Mouse (Mus musculus): Measurements from ENCODE around the gene Gm28042. TPM values are rescaled to one million over a fixed set of nuclear protein-coding genes. Genes with fewer than 3 reads are reported as not detected.
A peak's percentile ranks its signal among the peaks of the same experiment; 100 is the strongest.

Gm28042 gene
- polyA plus RNA-seq, 1 experiment from 2014 or later: 6.0 TPM

GRCm38 (mm10) chr2:119995391-119996281 is 31.7 kb upstream of the Gm28042 start:
- Histone ChIP-seq H3K4me2 (no peak overlapping the region), H3K4me3 (no peak overlapping the region), H3K9ac (no peak overlapping the region), H3K27ac (peak overlapping the region; percentile 34; the same call in 1 of the 2 replicates), H3K4me1 (no peaks in the 10 kb centered on the region), H3K36me3 (replicated peaks) (no peaks in the 10 kb centered on the region), H3K9me3 (no peaks in the 10 kb centered on the region), H3K27me3 (replicated peaks) (no peaks in the 10 kb centered on the region)
- no peak for ATAC-seq (replicated peaks)
- WGBS: 68% methylated on average over 9 of the region's 9 CpGs

- H3K27me3 ChIP-seq (replicated peaks): no peaks in the 10 kb centered on the region
- 90% methylated on average over 4 of the region's 4 CpGs for WGBS
- no peaks in the 10 kb centered on the region for H3K9me3 ChIP-seq
- no peak overlapping the region for H3K4me2 ChIP-seq
- H3K36me3 ChIP-seq (replicated peaks): no peaks in the 10 kb centered on the region
- no peak overlapping the region for H3K4me3 ChIP-seq
- H3K27ac ChIP-seq: no peak overlapping the region
- ATAC-seq (replicated peaks): no peak
- no peaks in the 10 kb centered on the region for H3K4me1 ChIP-seq
- no peak overlapping the region for H3K9ac ChIP-seq
Measured at GRCm38 (mm10) chr2:119997354-119997753, 29.9 kb upstream of the Gm28042 start.

- Histone ChIP-seq H3K27me3 (replicated peaks) (no peaks in the 10 kb centered on the region), H3K9me3 (no peaks in the 10 kb centered on the region), H3K9ac (no peak overlapping the region), H3K27ac (no peak overlapping the region), H3K4me1 (no peaks in the 10 kb centered on the region), H3K4me3 (no peak overlapping the region), H3K36me3 (replicated peaks) (no peaks in the 10 kb centered on the region), H3K4me2 (no peak overlapping the region)
- 99% methylated on average over 2 of the region's 2 CpGs for WGBS
- no peak for ATAC-seq (replicated peaks)
Measured at GRCm38 (mm10) chr2:119999731-120000130, 27.6 kb upstream of the Gm28042 start.

- H3K9me3 ChIP-seq: no peaks in the 10 kb centered on the region
- WGBS: 93% methylated on average over 3 of the region's 3 CpGs
- no peak overlapping the region for H3K4me3 ChIP-seq
- H3K36me3 ChIP-seq (replicated peaks): no peaks in the 10 kb centered on the region
- no peak overlapping the region for H3K4me2 ChIP-seq
- H3K9ac ChIP-seq: no peak overlapping the region
- ATAC-seq (replicated peaks): no peak
- no peaks in the 10 kb centered on the region for H3K4me1 ChIP-seq
- H3K27me3 ChIP-seq (replicated peaks): no peaks in the 10 kb centered on the region
- no peak overlapping the region for H3K27ac ChIP-seq
Measured at GRCm38 (mm10) chr2:120000882-120001584, 26.3 kb upstream of the Gm28042 start.

- no peaks in the 10 kb centered on the region for H3K36me3 ChIP-seq (replicated peaks)
- no peaks in the 10 kb centered on the region for H3K9me3 ChIP-seq
- no peak overlapping the region for H3K4me2 ChIP-seq
- H3K27ac ChIP-seq: no peak overlapping the region
- WGBS: 77% methylated on average over 4 of the region's 4 CpGs
- H3K27me3 ChIP-seq (replicated peaks): no peaks in the 10 kb centered on the region
- H3K4me1 ChIP-seq: no peaks in the 10 kb centered on the region
- H3K9ac ChIP-seq: no peak overlapping the region
- ATAC-seq (replicated peaks): no peak
- H3K4me3 ChIP-seq: no peak overlapping the region
Measured at GRCm38 (mm10) chr2:120001956-120002355, 25.3 kb upstream of the Gm28042 start.

- H3K4me2 ChIP-seq: no peak overlapping the region
- H3K27ac ChIP-seq: no peak overlapping the region
- ATAC-seq (replicated peaks): no peak
- no peak overlapping the region for H3K9ac ChIP-seq
- H3K4me3 ChIP-seq: no peak overlapping the region
- no peaks in the 10 kb centered on the region for H3K27me3 ChIP-seq (replicated peaks)
- 80% methylated on average over 2 of the region's 2 CpGs for WGBS
- no peaks in the 10 kb centered on the region for H3K4me1 ChIP-seq
- H3K9me3 ChIP-seq: no peaks in the 10 kb centered on the region
- H3K36me3 ChIP-seq (replicated peaks): no peaks in the 10 kb centered on the region
Measured at GRCm38 (mm10) chr2:120003970-120004369, 23.3 kb upstream of the Gm28042 start.

GRCm38 (mm10) chr2:120006696-120007095 is 20.6 kb upstream of the Gm28042 start:
- no peak overlapping the region for H3K27ac ChIP-seq
- WGBS: 93% methylated on average over 7 of the region's 7 CpGs
- H3K9me3 ChIP-seq: no peaks in the 10 kb centered on the region
- no peak overlapping the region for H3K4me2 ChIP-seq
- ATAC-seq (replicated peaks): no peak
- no peaks in the 10 kb centered on the region for H3K36me3 ChIP-seq (replicated peaks)
- H3K4me1 ChIP-seq: no peaks in the 10 kb centered on the region
- no peak overlapping the region for H3K4me3 ChIP-seq
- H3K27me3 ChIP-seq (replicated peaks): no peaks in the 10 kb centered on the region
- H3K9ac ChIP-seq: no peak overlapping the region

- no peak for ATAC-seq (replicated peaks)
- no peaks in the 10 kb centered on the region for H3K27me3 ChIP-seq (replicated peaks)
- WGBS: 86% methylated on average over 4 of the region's 4 CpGs
Measured at GRCm38 (mm10) chr2:120007680-120008210, 19.5 kb upstream of the Gm28042 start.

GRCm38 (mm10) chr2:120008672-120009071 is 18.6 kb upstream of the Gm28042 start:
- H3K4me1 ChIP-seq: no peaks in the 10 kb centered on the region
- no peak for ATAC-seq (replicated peaks)
- no peaks in the 10 kb centered on the region for H3K36me3 ChIP-seq (replicated peaks)
- H3K27me3 ChIP-seq (replicated peaks): no peaks in the 10 kb centered on the region
- no peaks in the 10 kb centered on the region for H3K9me3 ChIP-seq
- H3K4me2 ChIP-seq: no peak overlapping the region
- 76% methylated on average over 4 of the region's 4 CpGs for WGBS
- H3K4me3 ChIP-seq: no peak overlapping the region
- H3K9ac ChIP-seq: no peak overlapping the region
- no peak overlapping the region for H3K27ac ChIP-seq

More at GRCm38 (mm10) chr2:120007680-120008210, 19.5 kb upstream of the Gm28042 start:
- Histone ChIP-seq H3K4me2 (no peak overlapping the region), H3K9ac (no peak overlapping the region), H3K4me3 (no peak overlapping the region), H3K27ac (no peak overlapping the region), H3K4me1 (no peaks in the 10 kb centered on the region), H3K36me3 (replicated peaks) (no peaks in the 10 kb centered on the region), H3K9me3 (no peaks in the 10 kb centered on the region)

GRCm38 (mm10) chr2:120011462-120012200 is 15.7 kb upstream of the Gm28042 start:
- no peak for ATAC-seq (replicated peaks)
- WGBS: 77% methylated on average over 8 of the region's 8 CpGs

GRCm38 (mm10) chr2:120012924-120013323 is 14.4 kb upstream of the Gm28042 start:
- WGBS: 90% methylated on average over 13 of the region's 13 CpGs
- no peak for ATAC-seq (replicated peaks)
- Histone ChIP-seq H3K9me3 (no peaks in the 10 kb centered on the region), H3K4me1 (no peaks in the 10 kb centered on the region), H3K4me3 (no peak overlapping the region), H3K27ac (no peak overlapping the region), H3K27me3 (replicated peaks) (no peaks in the 10 kb centered on the region), H3K9ac (no peak overlapping the region), H3K4me2 (no peak overlapping the region), H3K36me3 (replicated peaks) (peaks cover 5% of the 10 kb centered on the region; the same call in 1 of the 2 replicates)

More at GRCm38 (mm10) chr2:120011462-120012200, 15.7 kb upstream of the Gm28042 start:
- H3K4me2 ChIP-seq: no peak overlapping the region
- H3K9me3 ChIP-seq: no peaks in the 10 kb centered on the region
- no peak overlapping the region for H3K27ac ChIP-seq
- 0 out of 2 replicates have a peak, but pooled peaks cover 3% of the 10 kb centered on the region for H3K36me3 ChIP-seq (replicated peaks)
- H3K27me3 ChIP-seq (replicated peaks): no peaks in the 10 kb centered on the region
- no peaks in the 10 kb centered on the region for H3K4me1 ChIP-seq
- H3K9ac ChIP-seq: no peak overlapping the region
- no peak overlapping the region for H3K4me3 ChIP-seq

All from midbrain, embryonic 15.5 days (tissue).